Mouse (Mus musculus): ENCODE results near the gene Alb.

The Alb gene

DNA sequence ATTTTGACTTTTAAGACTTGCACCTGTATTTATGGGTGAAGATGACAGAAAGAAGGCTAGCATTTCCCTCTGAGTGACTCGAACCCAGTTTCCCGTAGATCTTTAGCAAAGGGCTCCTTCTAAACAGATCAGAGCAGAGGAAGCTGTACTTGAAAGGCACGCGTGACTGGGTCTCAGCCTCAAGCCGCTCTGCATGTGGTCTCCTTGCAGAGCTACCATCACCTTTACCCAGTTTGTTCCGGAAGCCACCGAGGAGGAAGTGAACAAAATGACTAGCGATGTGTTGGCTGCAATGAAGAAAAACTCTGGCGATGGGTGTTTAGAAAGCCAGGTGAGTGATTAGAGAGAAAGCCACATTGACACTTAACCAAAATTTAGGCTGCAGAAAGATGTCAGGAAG is 31.7 kb downstream of the Alb start:
- DNase-seq (ENCODE audit: low read depth in 2 of 2, low spot score in 2 of 2), result peak; percentile 35 to 52

DNA sequence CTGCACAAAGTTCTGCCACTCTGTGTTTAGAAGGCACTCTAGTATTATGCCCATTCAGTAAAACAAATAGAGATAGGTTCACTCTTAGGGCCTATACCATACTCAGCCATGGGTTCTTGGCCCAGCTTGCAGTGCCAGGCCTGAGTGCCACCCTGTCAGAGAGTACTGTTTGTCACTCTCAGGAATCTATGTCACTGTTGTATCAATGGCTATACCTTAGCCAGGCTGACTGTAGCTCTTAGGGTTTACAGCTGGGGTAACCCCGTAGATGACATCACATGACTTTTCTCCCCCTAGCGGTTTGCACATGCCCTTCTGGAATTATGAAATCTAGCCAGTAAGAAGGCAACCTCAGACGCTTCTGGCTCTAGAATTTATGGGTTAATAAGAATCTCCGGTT is 33.6 kb downstream of the Alb start:
- DNase-seq (ENCODE audit: low read depth in 2 of 2, low spot score in 2 of 2), result no peak

DNA sequence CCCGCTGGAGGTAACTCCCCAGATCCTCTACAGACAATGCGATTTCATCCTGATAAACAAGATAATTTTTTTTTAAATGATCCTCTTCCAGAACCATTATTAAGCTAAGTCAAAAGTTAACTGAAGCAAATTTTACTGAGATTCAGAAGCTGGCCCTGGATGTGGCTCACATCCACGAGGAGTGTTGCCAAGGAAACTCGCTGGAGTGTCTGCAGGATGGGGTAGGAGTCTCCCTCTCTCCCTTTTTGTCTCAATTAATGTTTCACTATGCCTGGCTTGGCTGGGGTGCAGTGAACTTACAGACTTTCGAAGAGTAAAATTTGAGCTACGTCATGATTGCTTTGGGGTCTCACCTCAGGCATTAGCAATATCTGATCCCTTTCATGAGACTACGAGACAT is 38.8 kb downstream of the Alb start:
- no peak for DNase-seq (ENCODE audit: low read depth in 2 of 2, low spot score in 2 of 2)

DNA sequence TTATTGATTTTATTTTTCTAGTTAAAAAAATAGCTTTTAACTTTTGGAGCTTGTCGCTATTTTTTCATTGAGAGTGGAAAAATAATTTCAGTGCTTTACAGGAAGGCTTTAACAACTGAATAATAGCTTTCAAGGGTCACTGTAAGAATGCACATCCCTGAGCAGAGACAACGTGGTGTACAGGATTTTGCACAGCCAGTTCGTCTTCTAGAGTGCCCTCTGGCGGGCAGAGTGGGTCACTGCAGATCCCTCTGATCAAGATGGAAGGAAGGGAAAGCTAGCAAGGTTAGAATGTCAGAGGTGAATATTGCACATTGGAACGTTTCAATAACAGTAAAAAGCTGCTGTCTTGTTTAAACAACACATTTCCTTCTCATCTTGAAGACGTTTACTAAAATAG is 40.0 kb downstream of the Alb start:
- peak; percentile 62 to 71 for DNase-seq (ENCODE audit: low read depth in 2 of 2, low spot score in 2 of 2)

DNA sequence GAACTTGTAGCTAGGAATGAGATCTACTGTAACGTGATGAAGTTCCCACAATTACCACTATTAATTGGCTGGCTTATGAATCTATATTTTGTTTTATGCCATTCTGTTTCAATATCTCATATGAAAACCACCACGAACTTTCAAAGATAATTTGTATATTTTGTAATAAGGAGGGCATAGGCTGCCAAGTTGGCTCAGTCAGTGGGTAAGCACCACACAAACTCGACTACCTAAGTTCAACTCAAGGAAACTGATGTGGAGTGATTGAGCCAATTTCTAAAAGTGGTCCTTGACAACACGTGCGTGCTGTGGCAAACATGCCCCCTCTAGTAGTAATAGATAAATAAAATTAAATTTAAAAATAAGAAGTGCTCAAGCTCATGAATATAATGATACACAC is 41.1 kb downstream of the Alb start:
- no peak for DNase-seq (ENCODE audit: low read depth in 2 of 2, low spot score in 2 of 2)

DNA sequence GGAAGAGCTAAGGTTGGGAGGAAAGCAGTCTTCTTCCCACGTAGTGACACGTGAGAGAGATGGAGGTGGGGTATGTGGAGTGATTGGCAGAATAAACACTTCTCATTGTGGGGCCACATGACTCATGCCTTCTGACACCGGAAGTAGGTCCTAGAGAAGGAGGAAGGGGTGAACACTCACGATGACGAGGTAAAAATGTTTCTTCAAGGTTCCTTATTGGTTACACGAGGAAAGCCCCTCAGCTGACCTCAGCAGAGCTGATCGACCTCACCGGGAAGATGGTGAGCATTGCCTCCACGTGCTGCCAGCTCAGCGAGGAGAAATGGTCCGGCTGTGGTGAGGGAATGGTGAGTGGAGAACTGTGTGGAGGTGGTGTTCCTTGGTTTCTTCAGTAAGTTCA is 44.0 kb downstream of the Alb start:
- no peak for DNase-seq (ENCODE audit: low read depth in 2 of 2, low spot score in 2 of 2)

DNA sequence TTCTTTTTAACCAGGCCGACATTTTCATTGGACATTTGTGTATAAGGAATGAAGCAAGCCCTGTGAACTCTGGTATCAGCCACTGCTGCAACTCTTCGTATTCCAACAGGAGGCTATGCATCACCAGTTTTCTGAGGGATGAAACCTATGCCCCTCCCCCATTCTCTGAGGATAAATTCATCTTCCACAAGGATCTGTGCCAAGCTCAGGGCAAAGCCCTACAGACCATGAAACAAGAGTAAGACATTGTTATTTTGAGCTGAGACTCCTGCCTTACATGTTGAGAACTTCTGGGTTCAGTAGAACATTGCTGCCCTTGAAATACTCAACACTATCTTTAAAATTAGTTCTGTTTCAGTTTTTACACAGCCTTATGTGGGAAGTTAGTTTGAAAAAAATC is 45.8 kb downstream of the Alb start:
- DNase-seq (ENCODE audit: low read depth in 2 of 2, low spot score in 2 of 2), result no peak

DNA sequence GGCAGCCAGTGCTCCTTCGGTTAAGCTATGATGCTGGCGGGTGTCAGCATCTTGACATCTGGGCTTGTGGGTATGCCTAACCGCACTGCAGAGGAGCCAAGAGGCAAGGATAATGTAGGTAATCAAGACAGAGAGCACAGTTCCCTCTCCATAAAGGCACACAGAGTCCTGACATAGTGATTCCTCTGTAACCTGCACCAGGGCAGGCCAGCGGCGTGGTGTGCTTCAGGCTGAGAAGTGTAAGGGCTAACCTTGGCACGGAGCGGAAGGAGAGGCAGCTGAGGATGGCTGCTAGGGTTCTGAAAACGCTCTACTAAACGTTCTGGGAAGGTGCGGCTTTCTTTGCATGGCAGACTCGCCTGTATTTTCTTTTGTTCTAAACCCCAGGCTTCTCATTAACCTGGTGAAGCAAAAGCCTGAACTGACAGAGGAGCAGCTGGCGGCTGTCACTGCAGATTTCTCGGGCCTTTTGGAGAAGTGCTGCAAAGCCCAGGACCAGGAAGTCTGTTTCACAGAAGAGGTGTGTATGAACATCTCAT is 46.8 kb downstream of the Alb start:
- no peak for DNase-seq (ENCODE audit: low read depth in 2 of 2, low spot score in 2 of 2)

DNA sequence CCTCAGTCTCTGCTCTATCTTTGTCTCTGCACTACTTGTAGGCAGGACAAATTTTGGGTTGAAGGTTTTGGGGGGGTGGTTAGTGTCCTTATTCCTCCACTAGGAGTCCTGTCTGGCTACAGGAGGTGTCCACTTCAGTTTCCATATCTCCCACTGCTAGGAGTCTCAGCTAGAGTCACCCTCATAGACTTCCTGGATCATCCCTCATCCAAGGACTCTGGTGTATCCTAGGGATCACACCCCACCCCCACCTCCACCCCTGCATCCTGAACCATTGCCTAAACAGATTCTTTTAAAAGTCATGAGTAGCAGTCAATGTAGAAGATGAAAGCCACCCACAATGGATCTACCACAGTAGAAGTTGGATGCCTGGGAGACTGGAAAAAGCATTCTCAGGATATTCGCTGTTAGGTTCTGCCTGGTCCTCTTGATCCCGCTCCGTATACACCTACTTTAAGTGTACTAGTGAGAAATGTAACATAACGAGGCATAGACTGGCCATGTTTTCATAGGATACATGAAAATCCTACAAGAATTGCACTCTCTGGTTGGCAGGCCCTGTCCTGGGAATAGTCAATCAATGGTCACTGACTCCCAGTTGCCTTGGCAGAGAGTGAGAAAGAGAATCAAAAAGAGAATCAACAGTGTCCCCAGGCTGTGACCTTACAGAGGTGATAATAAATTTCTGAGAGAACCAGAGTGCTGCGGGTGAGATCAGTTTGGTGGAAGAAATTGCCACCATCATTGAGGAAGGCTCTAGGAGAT is 49.3 kb downstream of the Alb start:
- DNase-seq (ENCODE audit: low read depth in 2 of 2, low spot score in 2 of 2), result no peak

DNA sequence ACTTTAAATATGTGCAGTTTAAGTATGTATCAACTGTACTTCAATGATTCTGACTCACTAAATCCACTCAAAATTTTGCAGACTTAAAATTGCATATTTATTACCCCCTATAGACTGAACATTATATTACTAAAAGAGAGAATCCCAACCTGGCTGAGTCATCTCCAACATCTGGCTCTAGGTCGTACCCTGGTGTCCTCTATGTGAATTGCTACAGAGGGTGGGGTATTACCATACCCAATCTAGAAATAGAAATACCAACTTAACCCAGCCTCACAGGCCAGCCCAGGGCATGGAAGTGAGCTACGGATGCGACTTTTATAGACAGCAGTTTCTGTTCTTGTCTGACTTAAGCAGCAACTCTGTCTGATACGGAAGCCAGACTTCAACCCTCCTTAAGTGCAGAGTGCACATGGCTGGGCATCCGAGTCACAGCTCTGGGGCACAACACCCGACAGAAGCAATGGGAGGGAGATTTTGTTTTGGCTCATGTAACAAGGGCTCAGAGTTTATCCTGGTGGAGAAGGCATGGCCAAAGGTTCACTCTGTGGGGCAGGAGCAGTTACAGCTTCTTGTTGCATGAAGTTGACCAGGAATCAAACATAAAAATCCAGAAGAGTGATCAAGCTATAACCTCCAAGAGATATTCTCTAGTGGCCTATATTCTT is 51.7 kb downstream of the Alb start:
- DNase-seq (ENCODE audit: low read depth in 2 of 2, low spot score in 2 of 2), result no peak

DNA sequence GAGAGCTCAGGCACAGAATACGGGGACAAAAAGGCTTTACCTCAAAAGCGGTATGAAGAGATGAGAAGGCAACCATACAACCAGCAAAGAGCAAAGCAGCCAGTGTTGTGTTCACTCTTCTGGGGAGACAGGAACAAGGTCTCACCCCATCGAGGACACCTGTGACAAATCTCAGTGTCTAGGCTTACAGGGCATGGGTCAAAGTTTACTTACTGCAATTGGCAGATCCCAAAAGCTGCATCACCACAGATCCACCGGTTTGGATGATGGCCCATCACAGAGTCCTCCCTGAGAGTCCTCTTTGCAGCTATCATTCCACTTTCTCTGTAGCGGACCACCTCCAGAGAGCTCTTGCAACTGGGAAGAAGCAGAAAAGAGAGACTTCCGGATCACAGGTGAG is 54.9 kb downstream of the Alb start:
- no peak for DNase-seq (ENCODE audit: low read depth in 2 of 2, low spot score in 2 of 2)

DNA sequence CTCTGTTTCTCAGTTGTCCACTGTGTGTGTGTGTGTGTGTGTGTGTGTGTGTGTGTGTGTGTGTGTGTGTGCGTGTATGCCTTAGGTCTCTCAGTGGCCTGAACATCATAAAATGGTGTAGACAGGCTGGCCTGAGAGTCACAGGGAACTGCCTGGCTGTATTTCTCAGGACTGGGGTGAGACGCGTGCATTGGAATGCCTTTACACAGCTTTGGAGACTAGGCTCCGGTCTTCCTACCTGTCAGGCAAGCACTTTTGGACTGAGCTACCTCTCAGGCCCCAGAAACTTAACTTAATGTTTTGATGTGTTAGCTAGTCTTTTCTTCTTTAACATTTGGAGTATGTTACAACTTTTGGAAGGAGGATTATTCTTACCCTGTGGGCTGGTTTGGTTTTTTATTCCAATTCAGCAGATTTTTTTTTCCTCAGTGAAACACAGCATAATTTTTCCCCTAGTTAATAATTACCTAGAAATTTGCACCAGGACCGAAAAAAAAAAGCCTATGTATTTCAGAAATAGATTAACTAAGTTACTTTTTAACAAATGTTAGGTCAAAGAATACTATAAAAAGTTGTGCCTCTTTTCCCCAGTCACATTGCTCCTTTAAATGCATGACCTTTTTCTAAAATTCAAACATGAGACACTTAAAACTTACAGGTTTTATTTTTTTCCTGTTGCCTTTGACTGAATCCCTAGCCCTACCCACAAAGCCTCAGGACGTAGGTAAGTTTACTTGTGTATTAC is 57.8 kb downstream of the Alb start, which contains the start of gene Afm:
Afm (plus strand) TSS at position 577 of the 745 bp plus-strand sequence.
- DNase-seq (ENCODE audit: low read depth in 2 of 2, low spot score in 2 of 2), result no peak

Data from CD8-positive naive resting alpha-beta T cell, adult 2 months (primary cell).